Mouse (Mus musculus) liver, adult 2 months (tissue): ENCODE results near the gene Nfia.

Experiments
- CTCF ChIP-seq: fragments of 200-500 bp; IDR thresholded peaks from 2 replicates; pipeline ENCODE4 v1.5.1; 2011; ENCODE audit warnings: low read depth, low read length, control low read depth
- POLR2A ChIP-seq: fragments of 200-500 bp; IDR thresholded peaks from 2 replicates; pipeline ENCODE4 v1.6.1; 2011; ENCODE audit warnings: low read length, control low read depth; ENCODE audit not compliant: insufficient read depth; ENCODE audit errors: extremely low read depth

GRCm38 (mm10) chr4:97766100-97766499 lies 6.4 kb upstream of the Nfia start:
- no peak for TF ChIP-seq CTCF
- no peak for TF ChIP-seq POLR2A
